Mouse (Mus musculus): ENCODE measurements around the gene Mab21l2. TPM values are rescaled to one million over a fixed set of nuclear protein-coding genes. Genes with fewer than 3 reads are reported as not detected.

The Mab21l2 gene
- polyA plus RNA-seq, 1 experiment from 2014 or later = 235 TPM

GRCm38 (mm10) chr3:86522880-86523505 lies 25.4 kb downstream of the Mab21l2 start:
- DNase-seq (ENCODE audit: low spot score) = no peak
- no peaks in the 10 kb centered on the region for H3K27me3 ChIP-seq (ENCODE audit: low read depth, poor library complexity, severe bottlenecking)
- no peaks in the 10 kb centered on the region for H3K4me1 ChIP-seq
- H3K36me3 ChIP-seq = no peaks in the 10 kb centered on the region
- H3K27ac ChIP-seq = no peak overlapping the region
- H3K9me3 ChIP-seq (replicated peaks) = no peaks in the 10 kb centered on the region
- H3K4me3 ChIP-seq = no peak overlapping the region
- WGBS = 88% methylated on average over 3 of the region's 3 CpGs

DNA sequence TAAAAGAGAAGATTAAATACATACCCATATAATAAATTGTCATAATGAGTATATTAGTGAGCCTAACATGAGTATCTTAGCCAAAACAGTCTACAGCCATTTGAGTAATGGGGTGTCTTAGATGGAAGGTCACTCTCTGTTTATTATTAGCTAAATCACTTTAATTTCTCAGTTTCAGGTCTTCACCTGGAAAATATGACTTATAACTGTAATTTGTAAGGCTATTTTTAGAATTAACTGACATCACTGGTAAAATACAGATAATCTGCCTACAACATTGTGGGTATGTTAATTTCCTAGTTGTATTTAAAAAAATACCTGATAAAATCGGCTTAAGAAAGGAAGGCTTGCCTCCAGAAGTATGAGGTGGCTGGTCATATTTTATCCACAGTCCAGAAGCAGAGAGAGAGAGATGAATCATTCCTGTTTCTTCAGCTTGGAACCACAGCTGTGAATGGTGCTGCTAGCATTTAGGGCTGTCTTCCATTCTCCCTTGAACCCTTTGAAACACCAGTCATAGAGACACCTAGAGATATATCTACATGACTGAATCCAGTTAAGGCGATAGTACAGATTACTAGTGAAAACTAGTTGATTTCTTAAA lies 29.8 kb downstream of the Mab21l2 start:
- DNase-seq (ENCODE audit: low spot score) = no peak
- 92% methylated on average over 2 of the region's 2 CpGs for WGBS
- Histone ChIP-seq H3K27ac (no peak overlapping the region), H3K4me3 (no peak overlapping the region), H3K36me3 (no peaks in the 10 kb centered on the region), H3K4me1 (no peaks in the 10 kb centered on the region), H3K27me3 (ENCODE audit: low read depth, poor library complexity, severe bottlenecking) (no peaks in the 10 kb centered on the region), H3K9me3 (replicated peaks) (no peaks in the 10 kb centered on the region)

DNA sequence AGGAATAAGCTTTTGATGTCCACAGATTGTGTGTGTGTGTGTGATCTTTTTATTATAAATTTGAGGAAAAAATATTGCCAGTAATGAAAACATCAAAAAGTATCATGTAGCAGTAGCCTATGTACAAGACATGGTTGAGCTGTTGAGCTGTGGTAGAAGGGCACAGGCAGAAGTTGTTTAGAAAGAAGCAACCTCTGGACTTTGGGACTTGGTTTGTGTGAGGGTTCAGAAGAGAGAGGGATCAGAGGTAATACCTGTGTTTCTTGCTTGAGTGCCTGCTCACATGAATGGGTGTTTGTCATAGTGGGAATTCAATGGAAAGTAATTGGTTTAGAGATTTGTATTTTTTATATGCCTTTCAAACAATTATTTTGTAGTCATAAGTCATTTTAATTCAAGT lies 47.8 kb downstream of the Mab21l2 start:
- no peaks in the 10 kb centered on the region for H3K9me3 ChIP-seq (replicated peaks)
- H3K4me3 ChIP-seq = no peak overlapping the region
- no peak for DNase-seq (ENCODE audit: low spot score)
- H3K27me3 ChIP-seq (ENCODE audit: low read depth, poor library complexity, severe bottlenecking) = no peaks in the 10 kb centered on the region
- H3K4me1 ChIP-seq = no peaks in the 10 kb centered on the region
- no peak overlapping the region for H3K27ac ChIP-seq
- no peaks in the 10 kb centered on the region for H3K36me3 ChIP-seq

Data from limb, embryonic 10.5 days (tissue).